Mouse (Mus musculus) forebrain, embryonic 14.5 days (tissue): ENCODE data around the gene Itpkc. TPM values are rescaled to one million over a fixed set of nuclear protein-coding genes. Genes with fewer than 3 reads are reported as not detected.

ENCODE experiments used
- ATAC-seq: fragments of 200-750 bp; cut with Nextera tagmentation; 2 replicates; pipeline ENCODE4 v1.8.0; 2017; ENCODE audit warnings: mild to moderate bottlenecking, moderate library complexity
- DNase-seq: peaks from one replicate; pipeline ENCODE4 v3.0.0-alpha.2; 2015; ENCODE audit warnings: low spot score
- H3K27ac ChIP-seq: fragments of 300-500 bp; sonication (generic); 2 replicates; pipeline ENCODE4 v1.5.1; 2014; ENCODE audit warnings: low read depth, mild to moderate bottlenecking, control low read depth, low read length, moderate library complexity
- H3K27me3 ChIP-seq: fragments of 300-500 bp; sonication (generic); replicated peaks from 2 replicates; pipeline ENCODE4 v1.6.1; 2014; ENCODE audit warnings: low read length, control low read depth, mixed read lengths; ENCODE audit not compliant: control insufficient read depth, insufficient read depth
- H3K36me3 ChIP-seq: fragments of 300-500 bp; sonication (generic); 2 replicates; pipeline ENCODE4 v1.6.1; 2014; ENCODE audit warnings: low read length, control low read depth; ENCODE audit not compliant: control insufficient read depth, insufficient read depth
- H3K4me1 ChIP-seq: fragments of 300-500 bp; sonication (generic); 2 replicates; pipeline ENCODE4 v1.6.1; 2014; ENCODE audit warnings: antibody characterized with exemption, low read length, control low read depth; ENCODE audit not compliant: control insufficient read depth, insufficient read depth
- H3K4me2 ChIP-seq: fragments of 300-500 bp; sonication (generic); 2 replicates; pipeline ENCODE4 v1.6.1; 2014; ENCODE audit warnings: mild to moderate bottlenecking, control low read depth, low read length
- H3K4me3 ChIP-seq: fragments of 300-500 bp; sonication (generic); 2 replicates; pipeline ENCODE4 v1.5.1; 2014; ENCODE audit warnings: low read depth, low read length, control low read depth
- H3K9ac ChIP-seq: fragments of 300-500 bp; sonication (generic); 2 replicates; pipeline ENCODE4 v1.6.1; 2014; ENCODE audit warnings: mild to moderate bottlenecking, low read length, control low read depth, moderate library complexity
- H3K9me3 ChIP-seq: fragments of 300-500 bp; sonication (generic); replicated peaks from 2 replicates; pipeline ENCODE4 v1.6.1; 2016; ENCODE audit warnings: low read length, control low read depth, mixed read lengths; ENCODE audit not compliant: control insufficient read depth
- WGBS: fragments of 180-500 bp; shearing (Covaris S2); extraction: QIAGEN DNeasy Blood & Tissue Kit; methylation state at CpG from one replicate; pipeline ENCODE4 v1.1.7; 2014; 5-methylcytosine and 5-hydroxymethylcytosine counted together
- polyA plus RNA-seq: library from polyadenylated mRNA; unstranded; fragments of >200 nt; fragmentation: Nextera tagmentation; extraction: Ambion mirVana; gene quantifications from 2 replicates; pipeline ENCODE4 v1.2.1, GENCODE M21; 2014

Gene Itpkc
- polyA plus RNA-seq, 1 experiment from 2014 or later, result 4.4 TPM

DNA sequence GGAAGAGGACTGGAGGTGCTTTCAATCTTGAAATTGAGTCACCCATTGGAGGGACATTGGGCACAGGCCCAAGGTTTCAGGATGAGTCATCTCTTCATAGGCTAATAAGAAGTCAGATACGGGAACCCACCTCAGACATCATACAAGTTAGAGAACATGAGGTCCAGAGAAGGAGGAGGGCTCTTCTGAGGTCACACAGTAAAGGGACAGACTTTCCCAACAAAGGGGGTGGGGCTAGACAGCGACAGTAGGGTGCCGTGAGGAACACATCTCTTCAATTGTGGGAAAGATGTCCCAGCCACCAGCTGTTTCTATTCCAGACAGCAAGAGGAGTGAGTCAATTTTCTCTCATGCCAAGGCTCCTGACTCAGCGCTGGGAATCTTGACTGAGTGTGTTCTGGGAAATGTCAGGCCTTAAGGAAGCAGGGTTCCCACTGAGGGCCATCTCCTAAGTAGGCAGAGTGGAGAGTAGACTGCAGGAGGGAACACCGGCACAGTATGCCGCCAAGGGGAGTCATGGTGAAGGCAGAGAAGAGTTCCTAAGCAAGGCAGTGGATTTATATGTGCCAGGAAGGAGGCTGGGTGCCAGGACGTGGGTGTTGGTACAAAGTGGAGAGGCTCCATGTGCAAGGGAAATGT is 3.4 kb upstream of the Itpkc start:
- no peak for ATAC-seq
- H3K27me3 ChIP-seq, result no peaks in the 10 kb centered on the region
- no peak overlapping the region for H3K4me2 ChIP-seq
- no peaks in the 10 kb centered on the region for H3K36me3 ChIP-seq
- DNase-seq, result no peak
- WGBS, result 79% methylated on average over 7 of the region's 7 CpGs
- peaks cover 17% of the 10 kb centered on the region for H3K4me1 ChIP-seq
- H3K9ac ChIP-seq, result no peak overlapping the region
- no peaks in the 10 kb centered on the region for H3K9me3 ChIP-seq
- no peak overlapping the region for H3K4me3 ChIP-seq
- no peak overlapping the region for H3K27ac ChIP-seq

DNA sequence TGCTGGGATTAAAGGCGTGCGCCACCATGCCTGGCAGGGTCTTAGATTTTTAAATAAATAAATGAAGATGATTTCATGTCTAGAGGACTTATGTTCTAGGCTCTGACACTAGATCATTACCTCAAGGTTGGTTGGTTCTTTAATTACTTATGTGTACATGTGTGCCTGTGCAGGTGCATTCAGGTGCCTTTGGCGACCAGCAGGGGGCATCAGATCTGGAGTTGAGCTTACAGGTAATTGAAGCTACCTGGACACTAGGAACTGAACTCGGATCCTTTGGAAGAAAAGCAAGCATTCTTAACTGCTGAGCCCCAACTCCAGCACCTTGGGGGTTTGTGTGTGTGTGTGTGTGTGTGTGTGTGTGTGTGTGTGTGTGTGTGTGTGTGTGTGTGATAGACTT is 2.3 kb upstream of the Itpkc start:
- 73% methylated on average over 4 of the region's 4 CpGs for WGBS
- no peak for DNase-seq
- H3K36me3 ChIP-seq, result no peaks in the 10 kb centered on the region
- H3K4me2 ChIP-seq, result no peak overlapping the region
- no peak overlapping the region for H3K27ac ChIP-seq
- H3K4me3 ChIP-seq, result no peak overlapping the region
- no peaks in the 10 kb centered on the region for H3K27me3 ChIP-seq
- no peak for ATAC-seq
- H3K4me1 ChIP-seq, result peaks cover 28% of the 10 kb centered on the region
- no peaks in the 10 kb centered on the region for H3K9me3 ChIP-seq
- H3K9ac ChIP-seq, result no peak overlapping the region

DNA sequence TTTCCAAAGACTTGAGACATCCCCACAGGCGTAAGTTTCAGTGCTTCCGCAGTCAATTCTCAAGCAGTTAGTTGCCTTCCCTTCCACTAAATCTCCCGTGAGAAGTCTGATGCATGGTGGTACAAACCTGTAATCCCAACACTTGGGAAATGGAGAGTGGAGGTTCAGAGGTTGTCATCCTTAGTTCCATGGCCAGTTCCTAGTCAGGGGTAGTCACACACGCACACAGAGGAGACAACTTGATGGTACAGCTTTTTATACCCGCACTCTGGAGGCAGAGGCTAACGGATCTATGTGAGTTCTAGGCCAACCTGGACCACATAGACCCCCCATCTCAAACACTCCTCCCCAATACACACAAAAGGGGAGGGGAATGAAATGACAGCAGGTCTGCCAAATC is 404 bp upstream of the Itpkc start:
- no peak for ATAC-seq
- no peak for DNase-seq
- peak overlapping the region; percentile 66 for H3K4me3 ChIP-seq
- H3K4me2 ChIP-seq, result peak overlapping the region; percentile 92
- 15% methylated on average over 6 of the region's 6 CpGs for WGBS
- peak overlapping the region; percentile 79 for H3K9ac ChIP-seq
- H3K27ac ChIP-seq, result peak overlapping the region; percentile 70
- no peaks in the 10 kb centered on the region for H3K27me3 ChIP-seq
- H3K9me3 ChIP-seq, result no peaks in the 10 kb centered on the region
- no peaks in the 10 kb centered on the region for H3K36me3 ChIP-seq
- peaks cover 43% of the 10 kb centered on the region for H3K4me1 ChIP-seq

DNA sequence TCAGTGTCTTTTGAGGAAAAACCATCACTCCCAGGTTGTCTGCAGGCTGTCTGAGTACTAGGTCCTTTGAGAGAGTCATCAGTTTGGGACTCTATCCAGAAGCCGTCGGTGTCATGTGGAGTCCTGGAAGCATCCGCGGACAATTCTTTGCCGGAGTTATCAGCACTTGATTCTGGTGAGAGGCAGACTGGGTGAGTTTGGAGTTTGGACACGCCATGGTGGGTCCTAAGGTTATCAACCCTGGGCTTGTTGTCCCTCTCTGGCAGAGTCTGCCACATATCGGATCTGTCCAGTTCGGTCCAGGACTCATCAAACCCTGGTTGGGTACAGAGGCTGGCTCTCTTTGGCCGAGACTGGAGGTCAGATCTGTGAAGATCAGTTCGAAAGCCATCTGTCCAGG is 785 bp downstream of the Itpkc start:
- ATAC-seq (no peak), DNase-seq (no peak)
- peaks cover 37% of the 10 kb centered on the region for H3K4me1 ChIP-seq

DNA sequence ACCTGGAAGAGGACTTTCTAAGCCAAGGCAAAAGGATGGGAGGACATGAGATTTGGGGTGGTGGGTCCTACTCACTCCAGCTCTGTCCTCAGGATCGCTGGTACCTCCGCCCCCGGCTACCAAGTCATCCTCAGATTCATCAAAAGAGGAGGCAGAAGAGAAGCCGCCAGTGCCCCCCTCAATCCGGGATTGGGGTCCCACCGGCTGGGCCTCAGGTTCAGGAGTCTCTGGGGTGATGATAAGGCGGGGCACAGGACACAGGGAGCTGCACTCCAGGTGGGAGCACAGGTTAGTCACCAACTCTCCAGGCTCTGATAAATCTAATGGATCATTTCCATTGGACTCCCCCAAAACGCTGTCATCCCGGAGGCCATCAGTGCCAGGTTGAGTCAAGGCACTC is 1.2 kb downstream of the Itpkc start:
- Histone ChIP-seq H3K36me3 (no peaks in the 10 kb centered on the region), H3K9me3 (no peaks in the 10 kb centered on the region), H3K27me3 (no peaks in the 10 kb centered on the region), H3K4me1 (peaks cover 37% of the 10 kb centered on the region), H3K4me2 (peak overlapping the region; percentile 92), H3K27ac (no peak overlapping the region), H3K4me3 (peak overlapping the region; percentile 66), H3K9ac (peak overlapping the region; percentile 79)
- no peak for ATAC-seq
- 29% methylated on average over 9 of the region's 9 CpGs for WGBS
- DNase-seq, result no peak

More for the DNA sequence above, 785 bp downstream of the Itpkc start:
- Histone ChIP-seq H3K4me3 (peak overlapping the region; percentile 66), H3K9me3 (no peaks in the 10 kb centered on the region), H3K4me2 (peak overlapping the region; percentile 92), H3K36me3 (no peaks in the 10 kb centered on the region), H3K27me3 (no peaks in the 10 kb centered on the region), H3K9ac (peak overlapping the region; percentile 79), H3K27ac (peak overlapping the region; percentile 70; the same call in 1 of the 2 replicates)
- 2% methylated on average over 10 of the region's 10 CpGs for WGBS

DNA sequence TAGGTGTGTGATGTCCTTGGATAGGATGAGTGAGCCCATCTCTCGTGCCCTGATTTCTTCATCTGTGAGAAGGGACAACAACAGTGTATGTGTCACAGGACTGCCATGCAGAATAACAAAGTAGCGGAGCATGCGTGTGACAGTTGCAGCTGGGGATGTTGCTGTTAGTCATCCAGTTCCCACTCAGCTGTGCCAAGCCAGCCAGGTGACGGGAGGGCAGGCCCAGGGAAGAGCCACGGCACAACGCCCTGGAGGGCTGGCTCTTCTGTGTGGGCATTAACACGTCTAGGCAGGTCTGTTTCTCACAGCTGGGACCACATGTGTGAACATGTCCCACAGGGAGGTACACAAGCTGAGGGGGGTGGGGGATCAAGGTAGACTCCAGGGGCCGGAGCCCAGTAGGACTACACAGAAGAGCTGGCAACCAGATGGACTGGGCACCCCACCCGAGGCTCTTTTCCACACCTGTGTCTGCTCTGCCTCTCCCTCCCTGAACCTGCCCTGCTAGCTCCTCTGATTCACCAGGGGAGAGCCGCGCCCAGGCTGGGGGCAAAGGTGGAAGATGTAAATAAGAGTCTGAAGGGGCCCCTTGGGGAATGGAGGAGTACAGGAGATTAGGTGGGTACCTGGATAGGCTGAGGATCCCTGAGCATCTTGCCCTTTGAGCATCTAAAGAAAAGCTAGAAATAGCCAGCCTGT is 3.4 kb downstream of the Itpkc start:
- H3K4me3 ChIP-seq, result no peak overlapping the region
- peak overlapping the region; percentile 79 for H3K9ac ChIP-seq
- H3K9me3 ChIP-seq, result no peaks in the 10 kb centered on the region
- H3K36me3 ChIP-seq, result no peaks in the 10 kb centered on the region; the same call in 1 of the 2 replicates
- ATAC-seq (no peak), DNase-seq (no peak)
- no peak overlapping the region for H3K27ac ChIP-seq
- peak overlapping the region; percentile 92 for H3K4me2 ChIP-seq
- WGBS, result 78% methylated on average over 11 of the region's 11 CpGs
- peaks cover 37% of the 10 kb centered on the region for H3K4me1 ChIP-seq
- no peaks in the 10 kb centered on the region for H3K27me3 ChIP-seq

DNA sequence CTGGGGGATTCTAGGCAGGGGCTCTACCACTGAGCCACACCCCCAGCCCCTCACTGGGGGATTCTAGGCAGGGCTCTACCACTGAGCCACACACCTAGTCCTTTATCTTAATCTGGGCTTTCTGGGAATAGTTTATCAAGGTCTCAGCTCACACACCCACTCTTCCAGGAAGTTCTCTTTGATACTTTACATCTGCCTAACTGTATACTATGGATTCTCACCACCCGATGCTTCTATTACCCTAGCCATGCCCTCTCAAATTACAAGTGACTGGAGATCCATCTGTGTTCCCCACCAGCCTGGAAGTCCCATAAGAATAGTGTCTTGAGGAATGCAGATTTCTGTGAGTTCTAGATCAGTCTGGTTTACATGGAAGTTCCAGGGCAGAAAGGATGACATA is 5.9 kb downstream of the Itpkc start:
- peaks cover 16% of the 10 kb centered on the region for H3K36me3 ChIP-seq
- no peak for ATAC-seq

DNA sequence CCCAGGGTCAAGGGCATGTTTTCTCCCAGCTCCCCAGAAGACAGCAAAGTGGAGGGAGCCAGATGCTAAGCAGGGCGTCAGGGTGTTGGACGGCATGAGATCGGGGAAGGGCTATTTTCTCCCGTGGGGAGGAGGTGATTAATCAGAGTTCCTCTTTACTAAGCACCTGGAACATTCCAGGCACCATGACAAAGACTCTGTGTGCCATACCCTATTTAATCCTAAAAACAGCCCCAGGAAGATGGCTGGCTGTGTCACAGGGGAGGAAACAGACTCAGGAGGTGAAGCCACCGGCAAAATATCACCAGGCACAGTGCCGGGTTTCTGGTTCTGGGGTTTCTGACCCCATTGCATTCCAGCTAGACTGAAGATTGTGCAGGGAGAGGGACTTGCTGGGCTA is 6.5 kb downstream of the Itpkc start:
- H3K27ac ChIP-seq, result no peak overlapping the region
- WGBS, result 86% methylated on average over 6 of the region's 6 CpGs
- H3K9ac ChIP-seq, result no peak overlapping the region
- peaks cover 27% of the 10 kb centered on the region for H3K4me1 ChIP-seq
- H3K4me2 ChIP-seq, result no peak overlapping the region
- DNase-seq (no peak), ATAC-seq (no peak)
- H3K36me3 ChIP-seq, result peaks cover 17% of the 10 kb centered on the region
- no peaks in the 10 kb centered on the region for H3K9me3 ChIP-seq
- no peaks in the 10 kb centered on the region for H3K27me3 ChIP-seq
- no peak overlapping the region for H3K4me3 ChIP-seq

More for the DNA sequence above, 5.9 kb downstream of the Itpkc start:
- no peak overlapping the region for H3K9ac ChIP-seq
- peaks cover 33% of the 10 kb centered on the region for H3K4me1 ChIP-seq
- no peaks in the 10 kb centered on the region for H3K27me3 ChIP-seq
- H3K4me2 ChIP-seq, result no peak overlapping the region
- no peak for DNase-seq
- no peaks in the 10 kb centered on the region for H3K9me3 ChIP-seq
- H3K4me3 ChIP-seq, result no peak overlapping the region
- WGBS, result 93% methylated on average over 1 of the region's 1 CpGs
- H3K27ac ChIP-seq, result no peak overlapping the region

DNA sequence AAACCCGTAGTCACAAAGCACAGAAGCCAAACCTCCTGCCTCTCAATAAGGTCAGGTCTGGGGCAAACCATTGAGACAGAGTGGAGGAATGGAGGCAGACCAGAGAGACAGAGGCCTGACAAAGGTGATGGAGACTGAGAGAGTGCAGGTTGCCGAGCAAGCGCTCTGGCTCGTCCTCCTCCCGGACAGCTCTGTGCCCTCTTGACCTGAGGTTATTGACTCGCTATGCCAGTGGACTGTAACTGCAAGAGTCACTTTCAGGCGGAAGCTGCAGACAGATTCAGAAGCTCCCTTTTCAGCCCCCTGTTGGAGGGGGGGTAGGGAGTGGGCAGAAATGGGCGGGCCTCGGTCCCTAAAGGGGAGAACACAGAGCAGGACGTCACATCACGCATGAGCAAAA is 8.5 kb downstream of the Itpkc start:
- H3K36me3 ChIP-seq, result peaks cover 37% of the 10 kb centered on the region
- WGBS, result 89% methylated on average over 11 of the region's 11 CpGs

More for the DNA sequence above, 8.5 kb downstream of the Itpkc start:
- Histone ChIP-seq H3K27ac (no peak overlapping the region), H3K9me3 (no peaks in the 10 kb centered on the region), H3K4me1 (peaks cover 7% of the 10 kb centered on the region), H3K27me3 (no peaks in the 10 kb centered on the region), H3K9ac (no peak overlapping the region), H3K4me2 (no peak overlapping the region), H3K4me3 (no peak overlapping the region)
- no peak for DNase-seq
- ATAC-seq, result no peak
